Mouse (Mus musculus) forebrain, embryonic 15.5 days (tissue): ENCODE results near the gene Sept9. TPM values are rescaled to one million over a fixed set of nuclear protein-coding genes. Genes with fewer than 3 reads are reported as not detected.

Experiments
- ATAC-seq: fragments of 200-750 bp; cut with Nextera tagmentation; replicated peaks from 2 replicates; pipeline ENCODE4 v1.8.0; 2017; ENCODE audit warnings: mild to moderate bottlenecking, moderate TSS enrichment, moderate library complexity
- H3K27ac ChIP-seq: fragments of 300-500 bp; sonication (generic); replicated peaks from 2 replicates; pipeline ENCODE4 v1.5.1; 2015; ENCODE audit warnings: mild to moderate bottlenecking, inconsistent platforms
- H3K27me3 ChIP-seq: fragments of 300-500 bp; sonication (generic); 2 replicates; pipeline ENCODE4 v1.6.1; 2015; ENCODE audit warnings: inconsistent platforms
- H3K36me3 ChIP-seq: fragments of 300-500 bp; sonication (generic); 2 replicates; pipeline ENCODE4 v1.6.1; 2015; ENCODE audit warnings: mild to moderate bottlenecking, inconsistent platforms
- H3K4me1 ChIP-seq: fragments of 300-500 bp; sonication (generic); 2 replicates; pipeline ENCODE4 v1.6.1; 2015; ENCODE audit warnings: inconsistent platforms
- H3K4me2 ChIP-seq: fragments of 300-500 bp; sonication (generic); replicated peaks from 2 replicates; pipeline ENCODE4 v1.6.1; 2015; ENCODE audit warnings: mild to moderate bottlenecking, inconsistent platforms
- H3K4me3 ChIP-seq: fragments of 300-500 bp; sonication (generic); 2 replicates; pipeline ENCODE4 v1.5.1; 2015; ENCODE audit warnings: mild to moderate bottlenecking, inconsistent platforms
- H3K9ac ChIP-seq: fragments of 300-500 bp; sonication (generic); replicated peaks from 2 replicates; pipeline ENCODE4 v1.6.1; 2015; ENCODE audit warnings: mild to moderate bottlenecking, inconsistent platforms
- H3K9me3 ChIP-seq: fragments of 300-500 bp; sonication (generic); 2 replicates; pipeline ENCODE4 v1.6.1; 2016; ENCODE audit warnings: inconsistent platforms
- WGBS: fragments of 180-500 bp; shearing (Covaris S2); methylation state at CpG from one replicate; pipeline ENCODE4 v1.1.7; 2015; ENCODE audit warnings: mixed read lengths; 5-methylcytosine and 5-hydroxymethylcytosine counted together
- polyA plus RNA-seq: library from polyadenylated mRNA; unstranded; fragments of >200 nt; fragmentation: Nextera tagmentation; extraction: Ambion mirVana; gene quantifications from 2 replicates; pipeline ENCODE4 v1.2.1, GENCODE M21; 2015

The Sept9 gene
- polyA plus RNA-seq, 1 experiment from 2014 or later: 126 TPM

DNA sequence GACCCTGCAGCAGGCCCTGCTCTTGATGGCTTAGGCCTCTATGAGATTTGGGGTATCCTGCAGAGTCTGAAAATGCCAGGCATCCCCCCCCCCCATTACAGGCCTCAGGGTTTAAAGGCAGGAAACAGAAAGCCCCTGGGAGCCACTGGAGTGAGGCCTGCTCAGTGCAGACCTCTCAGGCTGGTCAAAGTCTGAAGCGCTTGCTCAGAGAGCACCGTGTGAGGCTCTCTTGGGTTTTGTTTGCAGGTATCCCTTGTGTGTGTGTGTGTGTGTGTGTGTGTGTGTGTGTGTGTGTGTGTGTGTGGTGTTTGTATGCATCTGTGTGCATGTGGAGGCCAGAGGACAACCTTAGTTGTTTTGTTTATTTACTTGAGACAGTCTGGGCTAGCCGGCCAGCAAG lies 164.5 kb downstream of the Sept9 start:
- Histone ChIP-seq H3K27me3 (no peaks in the 10 kb centered on the region), H3K36me3 (peaks cover 21% of the 10 kb centered on the region; the same call in 1 of the 2 replicates), H3K4me1 (no peaks in the 10 kb centered on the region), H3K9ac (no peak overlapping the region), H3K27ac (no peak overlapping the region), H3K4me2 (no peak overlapping the region), H3K9me3 (no peaks in the 10 kb centered on the region), H3K4me3 (no peak overlapping the region)
- no peak for ATAC-seq
- WGBS: 77% methylated on average over 3 of the region's 3 CpGs

DNA sequence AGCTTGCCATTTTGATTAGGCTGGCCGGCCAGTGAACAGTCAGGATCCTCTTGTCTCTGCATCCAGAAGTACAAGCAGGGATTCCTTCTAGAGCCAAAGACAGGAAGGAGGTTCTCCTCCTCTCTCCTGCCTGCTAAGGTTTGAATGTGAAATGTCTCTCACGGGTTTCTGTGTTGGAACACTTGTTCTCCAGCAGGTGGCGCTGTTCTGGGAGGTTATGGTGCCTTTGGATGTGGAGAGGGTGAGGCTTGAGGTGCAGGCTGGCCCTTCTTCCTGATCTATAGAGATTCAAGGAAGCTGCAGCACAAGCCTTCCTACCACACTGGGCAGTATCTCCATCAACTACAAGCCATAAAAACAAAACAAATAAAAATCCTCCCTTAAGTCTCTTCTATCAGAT lies 167.0 kb downstream of the Sept9 start:
- WGBS: 22% methylated on average over 3 of the region's 3 CpGs
- no peaks in the 10 kb centered on the region for H3K4me1 ChIP-seq
- H3K27ac ChIP-seq: no peak overlapping the region
- ATAC-seq: no peak
- H3K9ac ChIP-seq: no peak overlapping the region
- no peaks in the 10 kb centered on the region for H3K27me3 ChIP-seq
- no peaks in the 10 kb centered on the region for H3K9me3 ChIP-seq
- peaks cover 10% of the 10 kb centered on the region; the same call in 1 of the 2 replicates for H3K36me3 ChIP-seq
- H3K4me3 ChIP-seq: no peak overlapping the region
- no peak overlapping the region for H3K4me2 ChIP-seq

DNA sequence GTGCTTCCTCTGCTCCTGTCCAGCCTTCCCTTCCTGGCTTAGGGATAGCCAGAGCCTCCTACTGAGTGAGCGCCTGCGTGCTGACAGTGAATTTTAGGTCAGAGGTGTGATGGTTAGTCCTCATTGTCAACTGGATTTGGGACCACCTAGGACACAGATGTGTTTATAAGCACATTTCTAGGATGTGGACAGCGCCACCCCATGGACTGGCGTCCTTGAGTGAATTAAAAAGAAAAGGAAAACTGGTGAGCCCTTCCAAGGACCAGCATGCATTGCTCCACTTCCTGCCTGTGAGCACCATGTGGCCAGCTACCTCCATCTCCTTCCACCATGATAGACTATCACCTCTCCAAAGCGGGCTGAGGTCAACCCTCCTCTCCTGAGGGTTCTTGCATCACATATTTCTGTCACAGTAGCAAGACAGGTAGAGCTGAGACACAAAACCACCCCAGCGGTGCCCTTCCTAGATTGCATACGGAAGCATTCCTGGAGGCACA lies 167.4 kb downstream of the Sept9 start:
- H3K4me1 ChIP-seq: no peaks in the 10 kb centered on the region
- no peak overlapping the region for H3K27ac ChIP-seq
- H3K36me3 ChIP-seq: peaks cover 6% of the 10 kb centered on the region; the same call in 1 of the 2 replicates
- H3K4me3 ChIP-seq: no peak overlapping the region
- no peak overlapping the region for H3K9ac ChIP-seq
- WGBS: 88% methylated on average over 7 of the region's 7 CpGs
- H3K4me2 ChIP-seq: no peak overlapping the region
- no peaks in the 10 kb centered on the region for H3K9me3 ChIP-seq
- ATAC-seq: no peak
- H3K27me3 ChIP-seq: no peaks in the 10 kb centered on the region

DNA sequence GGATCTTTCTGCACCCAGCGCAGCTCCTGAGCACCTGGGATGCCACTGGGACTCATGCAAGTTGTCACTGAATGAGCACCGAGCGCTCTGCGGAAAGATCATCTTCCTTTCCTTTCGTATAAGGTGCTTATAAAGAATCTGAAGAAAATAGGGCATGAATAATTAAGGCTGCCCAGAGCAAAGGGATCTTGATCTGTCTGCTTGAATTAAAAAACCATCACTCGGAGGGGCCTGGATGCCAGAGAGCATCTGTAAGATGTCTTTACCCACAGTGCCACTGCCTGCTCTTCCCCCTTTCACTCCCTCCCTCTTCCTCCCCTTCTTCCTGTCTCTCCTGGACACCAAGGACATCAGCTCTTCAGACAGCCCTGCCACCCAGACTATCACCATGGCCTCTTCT lies 168.5 kb downstream of the Sept9 start:
- H3K36me3 ChIP-seq: no peaks in the 10 kb centered on the region
- H3K4me2 ChIP-seq: no peak overlapping the region
- 92% methylated on average over 6 of the region's 6 CpGs for WGBS
- H3K27ac ChIP-seq: no peak overlapping the region
- H3K9ac ChIP-seq: no peak overlapping the region
- ATAC-seq: no peak
- no peak overlapping the region for H3K4me3 ChIP-seq
- no peaks in the 10 kb centered on the region for H3K4me1 ChIP-seq
- no peaks in the 10 kb centered on the region for H3K9me3 ChIP-seq
- no peaks in the 10 kb centered on the region for H3K27me3 ChIP-seq

DNA sequence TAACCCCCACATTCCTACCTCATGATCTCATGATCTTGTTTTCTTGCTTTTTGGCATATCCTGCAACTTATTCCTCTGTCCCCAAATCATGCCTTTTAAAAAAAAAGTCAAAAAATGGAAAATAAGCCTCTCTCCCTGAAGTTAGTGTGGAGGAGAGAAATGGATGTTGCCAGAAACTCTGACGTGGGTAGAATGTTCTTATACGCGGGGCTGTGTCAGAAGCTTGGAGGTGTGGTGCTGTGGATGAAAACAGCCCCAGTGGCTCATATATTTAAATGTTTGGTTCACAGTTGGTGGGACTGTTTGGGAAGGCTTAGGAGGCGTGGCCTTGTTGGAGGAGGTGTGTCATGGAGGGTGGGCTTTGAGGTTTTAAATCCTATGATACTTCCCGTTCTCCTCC lies 169.9 kb downstream of the Sept9 start:
- Histone ChIP-seq H3K4me2 (no peak overlapping the region), H3K9ac (no peak overlapping the region), H3K27me3 (no peaks in the 10 kb centered on the region), H3K9me3 (no peaks in the 10 kb centered on the region), H3K4me1 (peaks cover 10% of the 10 kb centered on the region), H3K27ac (no peak overlapping the region), H3K36me3 (no peaks in the 10 kb centered on the region), H3K4me3 (no peak overlapping the region)
- ATAC-seq: no peak
- WGBS: 85% methylated on average over 5 of the region's 5 CpGs

DNA sequence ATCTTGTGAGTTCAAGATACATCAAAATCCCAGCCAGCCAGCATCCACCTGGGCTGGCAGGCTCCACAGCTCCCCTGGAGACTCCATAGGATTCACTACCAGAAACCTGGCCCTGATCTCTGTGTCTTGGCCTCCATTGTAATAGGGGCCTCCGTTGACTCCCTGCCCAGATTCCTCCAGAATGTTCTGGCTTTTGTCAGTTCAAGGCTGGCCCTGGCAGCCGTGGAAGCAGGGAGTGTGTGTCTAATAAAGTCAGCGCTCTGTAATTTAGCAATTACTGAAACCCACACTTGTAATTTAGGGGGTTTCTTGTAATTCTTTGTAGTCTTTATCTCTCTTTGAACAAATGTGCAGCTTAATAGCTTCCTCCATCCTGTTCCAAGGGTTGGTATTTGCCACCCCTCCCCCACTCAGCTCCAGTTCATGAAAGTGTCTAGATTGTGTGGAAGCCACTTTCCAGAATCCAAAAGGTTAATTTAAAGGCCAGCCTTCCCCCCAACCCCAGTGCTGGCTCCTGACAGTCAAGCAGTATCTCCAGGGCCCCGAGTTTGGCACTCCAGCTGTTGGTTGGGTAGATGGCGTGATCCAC lies 170.9 kb downstream of the Sept9 start:
- Histone ChIP-seq H3K4me1 (peaks cover 10% of the 10 kb centered on the region), H3K27ac (no peak overlapping the region), H3K4me2 (no peak overlapping the region), H3K9ac (no peak overlapping the region), H3K27me3 (no peaks in the 10 kb centered on the region), H3K4me3 (no peak overlapping the region), H3K36me3 (no peaks in the 10 kb centered on the region), H3K9me3 (no peaks in the 10 kb centered on the region)
- ATAC-seq: no peak
- 46% methylated on average over 5 of the region's 5 CpGs for whole genome bisulfite sequencing

DNA sequence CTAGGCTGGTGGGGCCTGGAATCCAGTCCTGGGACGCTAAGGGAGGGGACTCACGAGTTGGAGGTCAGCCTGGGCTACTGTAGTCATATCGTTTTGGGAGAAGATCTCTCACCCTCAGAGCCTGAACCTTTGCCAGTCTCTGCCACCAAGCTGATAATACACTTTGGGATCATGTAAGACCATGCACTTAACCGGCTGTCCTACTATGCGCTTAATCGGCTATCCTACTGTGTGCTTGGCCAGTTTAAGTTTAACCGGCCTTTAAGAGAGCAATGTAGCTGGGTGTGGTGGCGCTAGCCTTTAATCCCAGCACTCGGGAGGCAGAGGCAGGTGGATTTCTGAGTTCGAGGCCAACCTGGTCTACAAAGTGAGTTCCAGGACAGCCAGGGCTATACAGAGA lies 173.1 kb downstream of the Sept9 start:
- Histone ChIP-seq H3K4me1 (peaks cover 10% of the 10 kb centered on the region), H3K36me3 (no peaks in the 10 kb centered on the region), H3K4me3 (no peak overlapping the region), H3K27me3 (no peaks in the 10 kb centered on the region), H3K4me2 (no peak overlapping the region), H3K9ac (no peak overlapping the region), H3K27ac (no peak overlapping the region), H3K9me3 (no peaks in the 10 kb centered on the region)
- ATAC-seq: no peak
- 94% methylated on average over 10 of the region's 10 CpGs for WGBS

DNA sequence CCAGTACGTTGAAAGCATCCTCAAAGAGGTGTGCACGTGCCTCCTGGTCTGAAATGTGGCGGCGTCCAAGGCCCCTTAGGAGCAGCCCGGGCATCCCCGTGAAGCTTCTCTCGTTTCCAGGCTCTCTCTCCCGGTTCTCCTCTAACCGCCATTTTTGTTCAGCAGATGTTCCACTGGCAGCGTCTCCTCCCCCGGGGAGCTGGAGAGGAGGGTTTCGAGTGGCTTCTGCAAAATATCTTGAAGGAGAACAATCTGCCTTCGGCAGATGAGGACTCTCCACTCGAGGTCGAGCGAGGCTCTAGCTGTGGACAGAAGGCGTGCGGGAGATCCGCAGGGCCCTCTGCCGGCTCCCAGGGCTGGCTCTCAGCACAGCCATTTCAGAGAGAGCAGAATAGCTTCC lies 173.7 kb downstream of the Sept9 start:
- no peaks in the 10 kb centered on the region for H3K36me3 ChIP-seq
- 69% methylated on average over 20 of the region's 20 CpGs for WGBS
- H3K27me3 ChIP-seq: no peaks in the 10 kb centered on the region
- no peak overlapping the region for H3K4me2 ChIP-seq
- no peak overlapping the region for H3K9ac ChIP-seq
- no peaks in the 10 kb centered on the region for H3K9me3 ChIP-seq
- H3K4me1 ChIP-seq: peaks cover 10% of the 10 kb centered on the region
- ATAC-seq: no peak
- no peak overlapping the region for H3K4me3 ChIP-seq
- peak overlapping the region; percentile 52 for H3K27ac ChIP-seq

DNA sequence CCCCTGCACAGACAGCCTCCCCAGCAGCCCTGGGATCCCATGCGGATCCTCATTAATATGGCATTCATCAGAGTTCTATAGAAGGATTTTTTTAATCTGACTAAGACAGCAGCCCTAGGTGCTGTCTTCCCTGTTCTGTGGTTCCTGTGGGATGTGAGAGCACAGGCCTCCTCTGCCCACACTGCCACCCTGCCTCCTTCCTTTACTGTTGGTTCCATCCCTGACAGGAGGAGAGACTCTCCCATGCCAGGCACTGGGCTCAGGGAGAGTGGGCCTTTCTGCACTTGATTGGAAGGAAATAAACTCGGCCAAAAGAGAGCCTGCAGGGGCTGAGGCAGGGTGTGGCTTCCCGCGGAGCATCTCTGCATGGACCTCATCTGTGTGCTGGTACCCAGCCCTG lies 174.4 kb downstream of the Sept9 start:
- peaks cover 10% of the 10 kb centered on the region for H3K4me1 ChIP-seq
- H3K36me3 ChIP-seq: no peaks in the 10 kb centered on the region
- no peak overlapping the region for H3K27ac ChIP-seq
- 29% methylated on average over 4 of the region's 4 CpGs for WGBS
- H3K27me3 ChIP-seq: no peaks in the 10 kb centered on the region
- no peak for ATAC-seq
- H3K9ac ChIP-seq: 0 out of 2 replicates have a peak overlapping the region, but pooled peaks have one; percentile 7
- H3K4me2 ChIP-seq: no peak overlapping the region
- no peak overlapping the region for H3K4me3 ChIP-seq
- H3K9me3 ChIP-seq: no peaks in the 10 kb centered on the region

DNA sequence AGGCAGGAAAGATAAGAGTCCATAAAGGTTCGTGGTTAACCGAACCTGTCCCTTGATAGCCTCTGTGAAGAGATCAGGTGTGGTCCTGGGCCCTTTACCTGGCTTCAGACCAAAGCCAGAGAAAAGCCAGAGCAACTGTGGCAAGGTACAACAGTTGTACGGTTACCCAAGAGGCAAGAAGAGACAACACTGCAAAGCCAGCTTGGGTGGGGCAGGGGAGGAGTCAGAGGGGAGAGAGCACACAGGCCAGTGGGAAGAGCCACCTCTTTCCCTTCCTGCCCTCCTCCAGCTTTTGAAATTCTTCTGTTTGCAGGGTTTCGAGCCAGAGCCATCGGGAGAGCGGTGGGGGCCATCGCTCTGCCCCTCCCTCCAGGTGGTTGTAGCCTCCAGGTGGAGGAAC lies 174.8 kb downstream of the Sept9 start:
- Histone ChIP-seq H3K4me2 (no peak overlapping the region), H3K4me1 (peaks cover 10% of the 10 kb centered on the region), H3K27me3 (no peaks in the 10 kb centered on the region), H3K9me3 (no peaks in the 10 kb centered on the region), H3K27ac (no peak overlapping the region), H3K36me3 (no peaks in the 10 kb centered on the region), H3K9ac (0 out of 2 replicates have a peak overlapping the region, but pooled peaks have one; percentile 7), H3K4me3 (no peak overlapping the region)
- 74% methylated on average over 7 of the region's 7 CpGs for WGBS
- ATAC-seq: no peak

DNA sequence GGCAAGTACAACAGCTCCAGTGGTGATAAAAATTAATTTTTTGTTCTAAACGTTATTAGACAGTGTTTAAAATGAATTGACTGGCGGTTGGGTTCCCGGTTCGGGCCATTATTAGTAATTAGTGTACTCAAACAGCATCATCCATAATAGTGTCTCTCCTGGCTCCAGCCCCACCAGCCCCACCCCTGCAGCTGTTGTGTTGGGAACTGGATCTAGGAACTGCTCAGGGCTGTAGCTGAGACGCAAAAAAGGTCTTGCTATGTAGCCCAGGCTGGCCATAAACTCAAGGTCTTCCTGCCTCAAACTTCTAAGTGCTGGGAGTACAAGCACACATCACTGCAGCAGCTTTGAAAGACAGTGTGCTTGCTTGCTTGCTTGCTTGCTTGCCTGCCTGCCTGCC lies 180.3 kb downstream of the Sept9 start:
- H3K27ac ChIP-seq: no peak overlapping the region
- no peak for ATAC-seq
- H3K27me3 ChIP-seq: peaks cover 7% of the 10 kb centered on the region
- H3K9me3 ChIP-seq: no peaks in the 10 kb centered on the region
- H3K4me2 ChIP-seq: no peak overlapping the region
- H3K4me1 ChIP-seq: peaks cover 4% of the 10 kb centered on the region
- H3K4me3 ChIP-seq: no peak overlapping the region
- no peak overlapping the region for H3K9ac ChIP-seq
- WGBS: 62% methylated on average over 5 of the region's 5 CpGs
- H3K36me3 ChIP-seq: no peaks in the 10 kb centered on the region

DNA sequence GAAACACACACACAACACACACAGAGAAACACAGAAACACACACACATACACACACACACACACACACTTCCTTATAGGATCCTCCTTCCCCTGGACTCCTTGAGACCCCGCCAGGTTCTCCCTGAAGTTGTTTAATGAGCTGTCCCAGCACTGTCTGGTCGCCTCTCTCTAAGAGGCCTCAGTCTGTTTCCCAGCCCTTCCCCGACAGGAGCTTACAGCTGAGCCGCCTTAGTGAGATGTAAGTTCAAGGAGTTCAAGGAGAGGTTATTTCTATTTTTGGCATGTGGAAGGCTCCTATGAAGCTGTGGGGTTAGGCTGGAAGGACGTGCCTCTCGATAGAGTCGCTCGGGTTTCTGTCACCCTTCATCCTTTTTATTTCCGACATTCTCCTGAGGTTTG lies 184.8 kb downstream of the Sept9 start:
- Histone ChIP-seq H3K4me2 (no peak overlapping the region), H3K4me3 (no peak overlapping the region), H3K9me3 (no peaks in the 10 kb centered on the region), H3K36me3 (no peaks in the 10 kb centered on the region), H3K4me1 (peaks cover 24% of the 10 kb centered on the region), H3K27me3 (peaks cover 7% of the 10 kb centered on the region), H3K9ac (no peak overlapping the region), H3K27ac (peak overlapping the region; percentile 11; the same call in 1 of the 2 replicates)
- no peak for ATAC-seq
- WGBS: 23% methylated on average over 9 of the region's 9 CpGs

DNA sequence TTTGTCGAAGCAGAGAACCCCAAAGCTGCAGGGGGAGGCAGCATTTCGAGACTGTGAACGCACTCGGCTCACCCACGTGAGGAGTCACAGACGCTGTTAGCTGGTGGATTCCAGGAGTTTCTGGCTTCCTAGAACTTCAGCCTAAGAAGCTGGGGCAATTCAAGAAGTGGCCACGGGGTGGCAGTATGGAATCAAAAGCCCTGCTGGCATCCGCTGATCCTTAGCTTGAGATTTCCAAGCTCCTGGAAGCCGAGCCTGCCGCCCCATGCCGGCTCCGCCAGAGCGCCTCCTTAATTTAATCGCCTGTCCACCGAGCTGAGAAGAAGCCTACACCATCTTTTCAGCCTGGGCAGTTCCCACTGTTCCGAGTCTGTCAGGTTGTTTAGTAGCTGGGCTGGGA lies 185.4 kb downstream of the Sept9 start:
- no peak overlapping the region for H3K9ac ChIP-seq
- 1% methylated on average over 16 of the region's 16 CpGs for WGBS
- no peaks in the 10 kb centered on the region for H3K36me3 ChIP-seq
- no peak overlapping the region for H3K4me3 ChIP-seq
- H3K9me3 ChIP-seq: no peaks in the 10 kb centered on the region
- H3K27me3 ChIP-seq: peaks cover 7% of the 10 kb centered on the region
- no peak overlapping the region for H3K27ac ChIP-seq
- H3K4me1 ChIP-seq: peaks cover 24% of the 10 kb centered on the region
- H3K4me2 ChIP-seq: peak overlapping the region; percentile 21
- peak; percentile 68 for ATAC-seq
